Mouse (Mus musculus) forebrain, embryonic 11.5 days (tissue): ENCODE data around the gene Dab2ip. TPM values are rescaled to one million over a fixed set of nuclear protein-coding genes. Genes with fewer than 3 reads are reported as not detected.

ENCODE experiments used
- ATAC-seq: fragments of 200-750 bp; cut with Nextera tagmentation; replicated peaks from 2 replicates; pipeline ENCODE4 v1.8.0; 2017; ENCODE audit warnings: moderate TSS enrichment; ENCODE audit not compliant: low FRiP score
- DNase-seq: peaks from one replicate; pipeline ENCODE4 v3.0.0-alpha.2; 2017; ENCODE audit warnings: low spot score
- H3K27ac ChIP-seq: fragments of 300-500 bp; sonication (generic); 2 replicates; pipeline ENCODE4 v1.5.1; 2014; ENCODE audit warnings: low read depth, low read length
- H3K27me3 ChIP-seq: fragments of 300-500 bp; sonication (generic); 2 replicates; pipeline ENCODE4 v1.6.1; 2014; ENCODE audit warnings: mild to moderate bottlenecking, low read length, mixed read lengths; ENCODE audit not compliant: control insufficient read depth, insufficient read depth
- H3K36me3 ChIP-seq: fragments of 300-500 bp; sonication (generic); 2 replicates; pipeline ENCODE4 v1.6.1; 2014; ENCODE audit warnings: mild to moderate bottlenecking, low read length, moderate library complexity, mixed read lengths; ENCODE audit not compliant: control insufficient read depth, insufficient read depth
- H3K4me1 ChIP-seq: fragments of 300-500 bp; sonication (generic); replicated peaks from 2 replicates; pipeline ENCODE4 v1.6.1; 2014; ENCODE audit warnings: low read length, mixed read lengths; ENCODE audit not compliant: control insufficient read depth, insufficient read depth
- H3K4me2 ChIP-seq: fragments of 300-500 bp; sonication (generic); 2 replicates; pipeline ENCODE4 v1.6.1; 2014; ENCODE audit warnings: low read depth, mild to moderate bottlenecking, low read length, moderate library complexity, mixed read lengths; ENCODE audit not compliant: severe bottlenecking
- H3K4me3 ChIP-seq: fragments of 300-500 bp; sonication (generic); 2 replicates; pipeline ENCODE4 v1.5.1; 2014; ENCODE audit warnings: low read depth, low read length
- H3K9ac ChIP-seq: fragments of 300-500 bp; sonication (generic); 2 replicates; pipeline ENCODE4 v1.6.1; 2014; ENCODE audit warnings: low read length
- H3K9me3 ChIP-seq: fragments of 300-500 bp; sonication (generic); 2 replicates; pipeline ENCODE4 v1.6.1; 2016; ENCODE audit warnings: low read length, mixed read lengths; ENCODE audit not compliant: control insufficient read depth
- whole genome bisulfite sequencing: fragments of 180-500 bp; shearing (Covaris S2); extraction: QIAGEN DNeasy Blood & Tissue Kit; methylation state at CpG from one replicate; pipeline ENCODE4 v1.1.7; 2014; 5-methylcytosine and 5-hydroxymethylcytosine counted together
- polyA plus RNA-seq: library from polyadenylated mRNA; unstranded; fragments of >200 nt; fragmentation: Nextera tagmentation; extraction: Ambion mirVana; gene quantifications from 2 replicates; pipeline ENCODE4 v1.2.1, GENCODE M21; 2014

The Dab2ip gene
- polyA plus RNA-seq, 1 experiment from 2014 or later, result 51.5 TPM

GRCm38 (mm10) chr2:35529086-35529485 lies 29.0 kb upstream of the Dab2ip start:
- no peaks in the 10 kb centered on the region for H3K4me1 ChIP-seq
- no peaks in the 10 kb centered on the region for H3K9me3 ChIP-seq
- WGBS, result 91% methylated on average over 2 of the region's 2 CpGs
- ATAC-seq (no peak), DNase-seq (no peak)
- no peak overlapping the region for H3K9ac ChIP-seq
- H3K27ac ChIP-seq, result no peak overlapping the region
- no peak overlapping the region for H3K4me3 ChIP-seq
- H3K36me3 ChIP-seq, result no peaks in the 10 kb centered on the region
- H3K4me2 ChIP-seq, result no peak overlapping the region
- no peaks in the 10 kb centered on the region for H3K27me3 ChIP-seq

- Histone ChIP-seq H3K4me1 (no peaks in the 10 kb centered on the region), H3K9me3 (no peaks in the 10 kb centered on the region), H3K36me3 (no peaks in the 10 kb centered on the region), H3K27ac (no peak overlapping the region), H3K4me2 (no peak overlapping the region), H3K4me3 (no peak overlapping the region), H3K9ac (no peak overlapping the region), H3K27me3 (no peaks in the 10 kb centered on the region)
- DNase-seq (no peak), ATAC-seq (no peak)
- WGBS, result 82% methylated on average over 4 of the region's 4 CpGs
These were observed 28.2 kb upstream of the Dab2ip start for GRCm38 (mm10) chr2:35529856-35530255.

DNA sequence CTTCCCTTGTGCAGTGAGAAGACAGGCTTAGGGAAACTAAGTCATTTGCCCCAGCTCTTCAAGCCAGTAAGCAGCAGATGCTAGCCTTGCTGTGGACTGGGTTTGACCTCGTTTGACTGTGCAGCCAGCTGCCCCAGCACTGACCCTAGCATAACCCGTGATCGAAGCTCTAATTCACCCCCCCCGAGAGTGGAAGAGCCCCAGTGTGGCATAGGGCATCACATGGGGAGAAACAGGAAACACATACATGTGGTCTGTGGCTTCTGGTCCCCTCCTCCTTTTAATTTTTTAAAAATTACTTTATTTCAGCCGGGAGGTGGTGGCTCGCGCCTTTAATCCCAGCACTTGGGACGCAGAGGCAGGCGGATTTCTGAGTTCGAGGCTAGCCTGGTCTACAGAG lies 27.3 kb upstream of the Dab2ip start:
- Histone ChIP-seq H3K9ac (no peak overlapping the region), H3K9me3 (no peaks in the 10 kb centered on the region), H3K4me2 (no peak overlapping the region), H3K27me3 (no peaks in the 10 kb centered on the region), H3K4me3 (no peak overlapping the region), H3K27ac (no peak overlapping the region), H3K4me1 (no peaks in the 10 kb centered on the region), H3K36me3 (no peaks in the 10 kb centered on the region)
- no peak for ATAC-seq
- WGBS, result 89% methylated on average over 10 of the region's 10 CpGs
- no peak for DNase-seq

GRCm38 (mm10) chr2:35533646-35534045 lies 24.4 kb upstream of the Dab2ip start:
- Histone ChIP-seq H3K9ac (no peak overlapping the region), H3K36me3 (no peaks in the 10 kb centered on the region), H3K4me2 (no peak overlapping the region), H3K27me3 (no peaks in the 10 kb centered on the region), H3K4me3 (no peak overlapping the region), H3K4me1 (no peaks in the 10 kb centered on the region), H3K9me3 (no peaks in the 10 kb centered on the region), H3K27ac (no peak overlapping the region)
- no peak for DNase-seq
- WGBS, result 72% methylated on average over 9 of the region's 9 CpGs
- ATAC-seq, result no peak

GRCm38 (mm10) chr2:35539276-35539972 lies 18.6 kb upstream of the Dab2ip start:
- Histone ChIP-seq H3K4me3 (no peak overlapping the region), H3K27ac (no peak overlapping the region), H3K4me1 (no peaks in the 10 kb centered on the region), H3K4me2 (no peak overlapping the region), H3K27me3 (no peaks in the 10 kb centered on the region), H3K9ac (no peak overlapping the region), H3K9me3 (no peaks in the 10 kb centered on the region), H3K36me3 (no peaks in the 10 kb centered on the region)
- ATAC-seq (0 out of 2 replicates have a peak, but pooled peaks have one; percentile 44), DNase-seq (peak; percentile 95)
- 8% methylated on average over 13 of the region's 13 CpGs for WGBS

DNA sequence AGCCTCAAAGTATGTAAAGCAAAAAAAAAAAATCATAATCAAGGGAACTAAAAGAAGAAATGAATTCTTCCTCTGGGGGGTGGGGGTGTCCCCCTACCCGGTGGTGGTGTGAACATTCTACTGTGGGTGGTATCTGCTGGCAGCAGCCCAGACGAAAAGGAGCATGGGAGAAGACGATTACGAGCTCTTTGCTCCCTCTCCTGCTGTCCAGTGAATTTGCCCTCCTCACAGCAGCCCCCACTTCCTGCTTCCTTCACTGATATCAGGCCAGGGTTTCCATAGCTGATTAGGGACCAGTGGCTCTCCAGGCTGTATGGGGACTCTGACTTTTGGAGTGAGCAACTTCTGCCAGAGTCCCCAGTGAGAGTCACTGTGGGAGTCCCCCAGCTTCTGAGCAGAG lies 17.3 kb upstream of the Dab2ip start:
- WGBS, result 48% methylated on average over 4 of the region's 4 CpGs
- DNase-seq, result no peak
- no peak overlapping the region for H3K4me2 ChIP-seq
- no peaks in the 10 kb centered on the region for H3K9me3 ChIP-seq
- H3K4me1 ChIP-seq, result peaks cover 6% of the 10 kb centered on the region
- no peaks in the 10 kb centered on the region for H3K27me3 ChIP-seq
- no peak for ATAC-seq
- no peak overlapping the region for H3K27ac ChIP-seq
- H3K9ac ChIP-seq, result no peak overlapping the region
- H3K36me3 ChIP-seq, result no peaks in the 10 kb centered on the region
- H3K4me3 ChIP-seq, result no peak overlapping the region

- DNase-seq, result peak; percentile 84
- Histone ChIP-seq H3K4me2 (0 out of 2 replicates have a peak overlapping the region, but pooled peaks have one; percentile 26), H3K36me3 (no peaks in the 10 kb centered on the region), H3K4me3 (no peak overlapping the region), H3K27ac (no peak overlapping the region), H3K9me3 (no peaks in the 10 kb centered on the region), H3K4me1 (peaks cover 6% of the 10 kb centered on the region), H3K9ac (no peak overlapping the region), H3K27me3 (no peaks in the 10 kb centered on the region)
- peak; percentile 64 for ATAC-seq
- WGBS, result 9% methylated on average over 14 of the region's 14 CpGs
These were observed 13.3 kb upstream of the Dab2ip start for GRCm38 (mm10) chr2:35544717-35545116.

GRCm38 (mm10) chr2:35545125-35545590 lies 12.9 kb upstream of the Dab2ip start:
- DNase-seq (no peak), ATAC-seq (peak; percentile 53; the same call in 1 of the 2 replicates)
- Histone ChIP-seq H3K4me1 (peaks cover 6% of the 10 kb centered on the region), H3K9me3 (no peaks in the 10 kb centered on the region), H3K9ac (no peak overlapping the region), H3K27me3 (no peaks in the 10 kb centered on the region), H3K4me3 (no peak overlapping the region), H3K27ac (no peak overlapping the region), H3K36me3 (no peaks in the 10 kb centered on the region), H3K4me2 (0 out of 2 replicates have a peak overlapping the region, but pooled peaks have one; percentile 26)
- 37% methylated on average over 7 of the region's 7 CpGs for WGBS

DNA sequence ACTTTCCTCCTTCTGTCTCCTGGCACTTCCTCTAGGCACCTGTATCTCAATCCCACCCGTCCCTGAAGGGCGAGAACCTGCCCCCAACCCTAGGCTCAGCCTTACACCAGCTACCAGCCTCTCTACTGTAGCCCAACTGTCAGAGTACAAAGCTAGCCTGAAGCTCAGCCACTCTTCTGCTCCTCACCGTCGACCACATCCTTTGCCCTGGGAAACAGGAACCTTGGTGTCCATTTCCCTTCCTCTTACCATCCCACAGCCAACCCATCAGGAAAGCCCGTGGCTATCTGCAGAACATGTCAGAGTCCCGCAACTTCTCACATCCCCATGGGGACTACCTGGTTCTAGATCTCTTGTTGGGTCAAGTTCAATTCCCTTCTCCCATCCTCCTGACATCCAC lies 11.6 kb upstream of the Dab2ip start:
- Histone ChIP-seq H3K4me3 (no peak overlapping the region), H3K27me3 (no peaks in the 10 kb centered on the region), H3K36me3 (no peaks in the 10 kb centered on the region), H3K4me2 (no peak overlapping the region), H3K9me3 (no peaks in the 10 kb centered on the region), H3K4me1 (peaks cover 6% of the 10 kb centered on the region), H3K9ac (no peak overlapping the region), H3K27ac (no peak overlapping the region)
- WGBS, result 90% methylated on average over 6 of the region's 6 CpGs
- ATAC-seq (no peak), DNase-seq (no peak)
